8 mouse cellular contexts compared by ENCODE assay signal in genomic region chr9:120127538-120128251, GRCm38 (mm10). TPM values are rescaled to one million over a fixed set of nuclear protein-coding genes. Genes with fewer than 3 reads are reported as not detected.
A peak's percentile ranks its signal among the peaks of the same experiment; 100 is the strongest.
DNase-seq lines count a peak whose midpoint lies in the region; ATAC-seq and TF ChIP-seq lines count a peak whose summit lies in the region.

TSS of gene Rpsa (plus strand) at chr9:120127689.

- TF ChIP-seq CTCF in kidney, postnatal 0 days (IDR thresholded peaks at IDR 0.05; ENCODE audit: low read depth) = no peak

- peak within 1 kb of the TSS; percentile 86 for H3K4me2 ChIP-seq in heart, embryonic 12.5 days
- H3K4me2 ChIP-seq in kidney, postnatal 0 days (ENCODE audit: low read length) = peak within 1 kb of the TSS; percentile 72
- H3K4me2 ChIP-seq in liver, embryonic 11.5 days = peak within 1 kb of the TSS; percentile 90
- H3K4me2 ChIP-seq in stomach, embryonic 14.5 days (replicated peaks; ENCODE audit: low read depth, low read length) = peak within 1 kb of the TSS; percentile 83

- H3K9me3 ChIP-seq in heart, embryonic 12.5 days (replicated peaks) = no peaks in the 10 kb centered on the region
- H3K9me3 ChIP-seq in kidney, postnatal 0 days (replicated peaks; ENCODE audit: low read length) = no peaks in the 10 kb centered on the region
- no peaks in the 10 kb centered on the region for H3K9me3 ChIP-seq in liver, embryonic 11.5 days (ENCODE audit: control insufficient read depth, low read length)
- no peaks in the 10 kb centered on the region for H3K9me3 ChIP-seq in stomach, embryonic 14.5 days (ENCODE audit: control insufficient read depth, low read depth, low read length)

- peaks cover 59% of the 10 kb centered on the region for H3K36me3 ChIP-seq in heart, embryonic 12.5 days
- peaks cover 34% of the 10 kb centered on the region for H3K36me3 ChIP-seq in kidney, postnatal 0 days (ENCODE audit: insufficient read depth, low read length)
- H3K36me3 ChIP-seq in liver, embryonic 11.5 days (ENCODE audit: control insufficient read depth, insufficient read depth, low read length) = peaks cover 44% of the 10 kb centered on the region
- H3K36me3 ChIP-seq in stomach, embryonic 14.5 days (ENCODE audit: control insufficient read depth, insufficient read depth, low read length) = peaks cover 54% of the 10 kb centered on the region

- peak within 1 kb of the TSS; percentile 86 for H3K27ac ChIP-seq in heart, embryonic 12.5 days (ENCODE audit: poor library complexity, severe bottlenecking)
- peak within 1 kb of the TSS; percentile 91 for H3K27ac ChIP-seq in kidney, postnatal 0 days
- peak within 1 kb of the TSS; percentile 96 for H3K27ac ChIP-seq in liver, embryonic 11.5 days (ENCODE audit: low read depth, low read length)
- peak within 1 kb of the TSS; percentile 94 for H3K27ac ChIP-seq in stomach, embryonic 14.5 days (ENCODE audit: low read length)

- no peaks in the 10 kb centered on the region for H3K27me3 ChIP-seq in heart, embryonic 12.5 days (replicated peaks)
- H3K27me3 ChIP-seq in kidney, postnatal 0 days (ENCODE audit: insufficient read depth, low read length) = no peaks in the 10 kb centered on the region
- H3K27me3 ChIP-seq in liver, embryonic 11.5 days (replicated peaks; ENCODE audit: control insufficient read depth, insufficient read depth, low read length) = no peaks in the 10 kb centered on the region
- no peaks in the 10 kb centered on the region for H3K27me3 ChIP-seq in stomach, embryonic 14.5 days (ENCODE audit: control insufficient read depth, insufficient read depth, low read length)

- under 1% methylated on average over 72 of the region's 72 CpGs for WGBS in heart, embryonic 12.5 days
- under 1% methylated on average over 72 of the region's 72 CpGs for WGBS in kidney, postnatal 0 days
- whole genome bisulfite sequencing in liver, embryonic 11.5 days = under 1% methylated on average over 71 of the region's 72 CpGs
- under 1% methylated on average over 69 of the region's 72 CpGs for WGBS in stomach, embryonic 14.5 days

- peak; percentile 99 for DNase-seq in CD4-positive helper T cell, adult 2 months (ENCODE audit: low read depth, low spot score)
- DNase-seq in brain, embryonic 18.5 days (ENCODE audit: low read depth, low spot score) = peak; percentile 97
- peak; percentile 99 for DNase-seq in kidney, postnatal 0 days (ENCODE audit: low spot score)
- peak; percentile 91 for DNase-seq in liver, embryonic 11.5 days (ENCODE audit: low spot score)
- DNase-seq in naive thymus-derived CD4-positive, alpha-beta T cell, adult 2 months (ENCODE audit: low read depth) = peak; percentile 99

- H3K9ac ChIP-seq in heart, embryonic 12.5 days = peak within 1 kb of the TSS; percentile 99
- peak within 1 kb of the TSS; percentile 98 for H3K9ac ChIP-seq in kidney, postnatal 0 days (ENCODE audit: low read depth, low read length)
- H3K9ac ChIP-seq in liver, embryonic 11.5 days (ENCODE audit: low read depth, low read length) = peak within 1 kb of the TSS; percentile 99
- H3K9ac ChIP-seq in stomach, embryonic 14.5 days (replicated peaks; ENCODE audit: low read depth, low read length) = peak within 1 kb of the TSS; percentile 100

- peaks cover 18% of the 10 kb centered on the region for H3K4me1 ChIP-seq in heart, embryonic 12.5 days (replicated peaks)
- H3K4me1 ChIP-seq in kidney, postnatal 0 days (replicated peaks; ENCODE audit: insufficient read depth, low read length) = 0 out of 2 replicates have a peak, but pooled peaks cover 8% of the 10 kb centered on the region
- peaks cover 10% of the 10 kb centered on the region; the same call in 1 of the 2 replicates for H3K4me1 ChIP-seq in liver, embryonic 11.5 days (replicated peaks; ENCODE audit: control insufficient read depth, insufficient read depth, low read length)
- peaks cover 11% of the 10 kb centered on the region for H3K4me1 ChIP-seq in stomach, embryonic 14.5 days (ENCODE audit: control insufficient read depth, insufficient read depth, low read length)

- peak; percentile 97 for ATAC-seq in erythroid progenitor cell, adult 5-6 weeks (replicated peaks; ENCODE audit: low FRiP score, poor library complexity, severe bottlenecking)
- ATAC-seq in heart, embryonic 12.5 days (ENCODE audit: insufficient number of reproducible peaks, low FRiP score) = peak; percentile 96
- ATAC-seq in kidney, postnatal 0 days (replicated peaks; ENCODE audit: low FRiP score, low read depth) = peak; percentile 97
- peak; percentile 93 for ATAC-seq in liver, embryonic 11.5 days (replicated peaks; ENCODE audit: low FRiP score)
- peak; percentile 97 for ATAC-seq in stomach, embryonic 14.5 days (ENCODE audit: insufficient number of reproducible peaks, insufficient read depth, low FRiP score, low read depth)

- peak within 1 kb of the TSS; percentile 76 for H3K4me3 ChIP-seq in heart, embryonic 12.5 days
- H3K4me3 ChIP-seq in kidney, postnatal 0 days (replicated peaks; ENCODE audit: low read depth, low read length) = peak within 1 kb of the TSS; percentile 97
- H3K4me3 ChIP-seq in liver, embryonic 11.5 days (ENCODE audit: low read depth, low read length) = peak within 1 kb of the TSS; percentile 91
- peak within 1 kb of the TSS; percentile 100 for H3K4me3 ChIP-seq in stomach, embryonic 14.5 days (ENCODE audit: low read depth, low read length)

RNA-seq across cellular contexts. Expression of gene Rpsa, which starts in this region (rescaled TPM):
- 703 and 915 TPM in 2 replicates for total RNA-seq in erythroid progenitor cell, adult 5-6 weeks (2015; ENCODE audit: low replicate concordance)
- total RNA-seq in erythroid progenitor cell, adult 5-6 weeks (2017; ENCODE audit: low replicate concordance) = 860 and 1,041 TPM in 2 replicates
- 764 and 771 TPM in 2 replicates for polyA plus RNA-seq in heart, embryonic 12.5 days (2016; fragmentation: Nextera tagmentation; extraction: Ambion mirVana)
- 1,210 and 1,323 TPM in 2 replicates for polyA plus RNA-seq in kidney, postnatal 0 days (2015; fragmentation: Nextera tagmentation; extraction: Ambion mirVana)
- 1,895 and 1,977 TPM in 2 replicates for polyA plus RNA-seq in liver, embryonic 11.5 days (2014; fragmentation: Nextera tagmentation; extraction: Ambion mirVana)
- 1,874 and 2,010 TPM in 2 replicates for polyA plus RNA-seq in stomach, embryonic 14.5 days (2014; fragmentation: Nextera tagmentation; extraction: Ambion mirVana)

Comparison
In these comparisons a context has a peak if more than half of its experiments do, and no peak if none do; other contexts are left out.
1. Peak in every context shown above with its lines: DNase-seq, ATAC-seq, H3K4me3 ChIP-seq and H3K27ac ChIP-seq.